Mouse (Mus musculus) lung, embryonic 15.5 days (tissue): ENCODE data around the gene Reln. TPM values are rescaled to one million over a fixed set of nuclear protein-coding genes. Genes with fewer than 3 reads are reported as not detected.

ENCODE experiments used
- ATAC-seq: fragments of 200-750 bp; cut with Nextera tagmentation; 2 replicates; pipeline ENCODE4 v1.8.0; 2017; ENCODE audit warnings: moderate number of reproducible peaks, borderline replicate concordance; ENCODE audit not compliant: low FRiP score, low TSS enrichment; ENCODE audit errors: extremely low read depth
- H3K27ac ChIP-seq: fragments of 300-500 bp; sonication (generic); 2 replicates; pipeline ENCODE4 v1.5.1; 2015; ENCODE audit warnings: moderate library complexity, mild to moderate bottlenecking, inconsistent platforms
- H3K27me3 ChIP-seq: fragments of 300-500 bp; sonication (generic); 2 replicates; pipeline ENCODE4 v1.6.1; 2015; ENCODE audit warnings: inconsistent platforms
- H3K36me3 ChIP-seq: fragments of 300-500 bp; sonication (generic); 2 replicates; pipeline ENCODE4 v1.6.1; 2015; ENCODE audit warnings: inconsistent platforms
- H3K4me1 ChIP-seq: fragments of 300-500 bp; sonication (generic); 2 replicates; pipeline ENCODE4 v1.6.1; 2015; ENCODE audit warnings: inconsistent platforms
- H3K4me2 ChIP-seq: fragments of 300-500 bp; sonication (generic); 2 replicates; pipeline ENCODE4 v1.6.1; 2015; ENCODE audit warnings: inconsistent platforms, mild to moderate bottlenecking, moderate library complexity
- H3K4me3 ChIP-seq: fragments of 300-500 bp; sonication (generic); 2 replicates; pipeline ENCODE4 v1.5.1; 2015; ENCODE audit warnings: mild to moderate bottlenecking, inconsistent platforms
- H3K9ac ChIP-seq: fragments of 300-500 bp; sonication (generic); 2 replicates; pipeline ENCODE4 v1.6.1; 2015; ENCODE audit warnings: inconsistent platforms
- H3K9me3 ChIP-seq: fragments of 300-500 bp; sonication (generic); 2 replicates; pipeline ENCODE4 v1.6.1; 2016; ENCODE audit warnings: inconsistent platforms
- WGBS: fragments of 180-500 bp; shearing (Covaris S2); methylation state at CpG from one replicate; pipeline ENCODE4 v1.1.7; 2015; 5-methylcytosine and 5-hydroxymethylcytosine counted together
- polyA plus RNA-seq: library from polyadenylated mRNA; unstranded; fragments of >200 nt; fragmentation: Nextera tagmentation; extraction: Ambion mirVana; gene quantifications from 2 replicates; pipeline ENCODE4 v1.2.1, GENCODE M21; 2015

The Reln gene
- polyA plus RNA-seq, 1 experiment from 2014 or later: 2.4 TPM

GRCm38 (mm10) chr5:22330802-22331201, 13.7 kb downstream of the Reln start:
- Histone ChIP-seq H3K4me1 (no peaks in the 10 kb centered on the region), H3K27me3 (no peaks in the 10 kb centered on the region), H3K4me2 (no peak overlapping the region), H3K9me3 (no peaks in the 10 kb centered on the region), H3K27ac (no peak overlapping the region), H3K4me3 (no peak overlapping the region), H3K36me3 (no peaks in the 10 kb centered on the region), H3K9ac (no peak overlapping the region)
- 28% methylated on average over 5 of the region's 5 CpGs for WGBS
- no peak for ATAC-seq

- H3K4me1 ChIP-seq: no peaks in the 10 kb centered on the region
These were observed 15.8 kb downstream of the Reln start for GRCm38 (mm10) chr5:22328431-22329359.

GRCm38 (mm10) chr5:22327170-22327569, 17.3 kb downstream of the Reln start:
- no peaks in the 10 kb centered on the region for H3K4me1 ChIP-seq
- no peaks in the 10 kb centered on the region for H3K36me3 ChIP-seq
- ATAC-seq: no peak
- no peak overlapping the region for H3K27ac ChIP-seq
- no peak overlapping the region for H3K4me3 ChIP-seq
- H3K9me3 ChIP-seq: no peaks in the 10 kb centered on the region
- H3K4me2 ChIP-seq: no peak overlapping the region
- no peaks in the 10 kb centered on the region for H3K27me3 ChIP-seq
- H3K9ac ChIP-seq: no peak overlapping the region
- 80% methylated on average over 3 of the region's 3 CpGs for WGBS

More at GRCm38 (mm10) chr5:22328431-22329359, 15.8 kb downstream of the Reln start:
- H3K36me3 ChIP-seq: no peaks in the 10 kb centered on the region
- H3K4me3 ChIP-seq: no peak overlapping the region
- no peak overlapping the region for H3K4me2 ChIP-seq
- H3K9me3 ChIP-seq: no peaks in the 10 kb centered on the region
- WGBS: 76% methylated on average over 8 of the region's 8 CpGs
- H3K27ac ChIP-seq: no peak overlapping the region
- H3K9ac ChIP-seq: no peak overlapping the region
- H3K27me3 ChIP-seq: no peaks in the 10 kb centered on the region
- no peak for ATAC-seq

GRCm38 (mm10) chr5:22323801-22324200, 20.7 kb downstream of the Reln start:
- H3K9ac ChIP-seq: no peak overlapping the region
- no peak overlapping the region for H3K4me2 ChIP-seq
- no peaks in the 10 kb centered on the region for H3K4me1 ChIP-seq
- no peaks in the 10 kb centered on the region for H3K27me3 ChIP-seq
- H3K36me3 ChIP-seq: no peaks in the 10 kb centered on the region
- no peak overlapping the region for H3K27ac ChIP-seq
- no peak overlapping the region for H3K4me3 ChIP-seq
- 82% methylated on average over 1 of the region's 1 CpGs for WGBS
- no peak for ATAC-seq
- no peaks in the 10 kb centered on the region for H3K9me3 ChIP-seq

GRCm38 (mm10) chr5:22317807-22318206, 26.7 kb downstream of the Reln start:
- Histone ChIP-seq H3K9me3 (no peaks in the 10 kb centered on the region), H3K4me1 (no peaks in the 10 kb centered on the region), H3K4me3 (no peak overlapping the region), H3K9ac (no peak overlapping the region), H3K27ac (no peak overlapping the region), H3K4me2 (no peak overlapping the region), H3K36me3 (no peaks in the 10 kb centered on the region), H3K27me3 (no peaks in the 10 kb centered on the region)
- WGBS: 69% methylated on average over 1 of the region's 1 CpGs
- ATAC-seq: no peak

- WGBS: 86% methylated on average over 7 of the region's 7 CpGs
- no peak overlapping the region for H3K9ac ChIP-seq
- H3K27ac ChIP-seq: no peak overlapping the region
- no peaks in the 10 kb centered on the region for H3K9me3 ChIP-seq
- no peaks in the 10 kb centered on the region for H3K36me3 ChIP-seq
- H3K27me3 ChIP-seq: no peaks in the 10 kb centered on the region
- H3K4me1 ChIP-seq: no peaks in the 10 kb centered on the region
- no peak overlapping the region for H3K4me2 ChIP-seq
- no peak overlapping the region for H3K4me3 ChIP-seq
- ATAC-seq: no peak
These were observed 28.0 kb downstream of the Reln start for GRCm38 (mm10) chr5:22316471-22316870.

GRCm38 (mm10) chr5:22315990-22316389, 28.5 kb downstream of the Reln start:
- H3K36me3 ChIP-seq: no peaks in the 10 kb centered on the region
- ATAC-seq: no peak
- H3K27ac ChIP-seq: no peak overlapping the region
- 88% methylated on average over 2 of the region's 2 CpGs for WGBS
- no peaks in the 10 kb centered on the region for H3K4me1 ChIP-seq
- no peak overlapping the region for H3K4me3 ChIP-seq
- H3K9ac ChIP-seq: no peak overlapping the region
- H3K27me3 ChIP-seq: no peaks in the 10 kb centered on the region
- no peaks in the 10 kb centered on the region for H3K9me3 ChIP-seq
- H3K4me2 ChIP-seq: no peak overlapping the region

GRCm38 (mm10) chr5:22312995-22313394, 31.5 kb downstream of the Reln start:
- Histone ChIP-seq H3K4me2 (no peak overlapping the region), H3K27me3 (no peaks in the 10 kb centered on the region), H3K36me3 (no peaks in the 10 kb centered on the region), H3K9me3 (no peaks in the 10 kb centered on the region), H3K4me1 (no peaks in the 10 kb centered on the region), H3K9ac (no peak overlapping the region), H3K27ac (no peak overlapping the region), H3K4me3 (no peak overlapping the region)
- WGBS: 74% methylated on average over 10 of the region's 10 CpGs
- ATAC-seq: no peak

GRCm38 (mm10) chr5:22311046-22311445, 33.5 kb downstream of the Reln start:
- no peak for ATAC-seq
- 77% methylated on average over 4 of the region's 4 CpGs for WGBS
- H3K4me2 ChIP-seq: no peak overlapping the region
- H3K4me1 ChIP-seq: no peaks in the 10 kb centered on the region
- no peak overlapping the region for H3K9ac ChIP-seq
- H3K27ac ChIP-seq: no peak overlapping the region
- no peaks in the 10 kb centered on the region for H3K27me3 ChIP-seq
- no peaks in the 10 kb centered on the region for H3K36me3 ChIP-seq
- H3K4me3 ChIP-seq: no peak overlapping the region
- H3K9me3 ChIP-seq: no peaks in the 10 kb centered on the region

GRCm38 (mm10) chr5:22309001-22309400, 35.5 kb downstream of the Reln start:
- 54% methylated on average over 2 of the region's 2 CpGs for WGBS
- Histone ChIP-seq H3K27me3 (no peaks in the 10 kb centered on the region), H3K9me3 (no peaks in the 10 kb centered on the region), H3K4me1 (no peaks in the 10 kb centered on the region), H3K4me2 (no peak overlapping the region), H3K36me3 (no peaks in the 10 kb centered on the region), H3K27ac (no peak overlapping the region), H3K9ac (no peak overlapping the region), H3K4me3 (no peak overlapping the region)
- no peak for ATAC-seq

- Histone ChIP-seq H3K9me3 (no peaks in the 10 kb centered on the region), H3K36me3 (no peaks in the 10 kb centered on the region), H3K4me2 (no peak overlapping the region), H3K27ac (no peak overlapping the region), H3K27me3 (no peaks in the 10 kb centered on the region), H3K4me1 (no peaks in the 10 kb centered on the region), H3K9ac (no peak overlapping the region), H3K4me3 (no peak overlapping the region)
- no peak for ATAC-seq
- 48% methylated on average over 4 of the region's 4 CpGs for WGBS
These were observed 36.6 kb downstream of the Reln start for GRCm38 (mm10) chr5:22307853-22308252.

- Histone ChIP-seq H3K4me2 (no peak overlapping the region), H3K4me3 (no peak overlapping the region), H3K27me3 (no peaks in the 10 kb centered on the region), H3K27ac (no peak overlapping the region), H3K9ac (no peak overlapping the region), H3K4me1 (no peaks in the 10 kb centered on the region), H3K36me3 (no peaks in the 10 kb centered on the region), H3K9me3 (no peaks in the 10 kb centered on the region)
- ATAC-seq: no peak
- 69% methylated on average over 3 of the region's 3 CpGs for WGBS
These were observed 37.4 kb downstream of the Reln start for GRCm38 (mm10) chr5:22307072-22307471.
